Mouse (Mus musculus) lung, adult 2 months (tissue): ENCODE measurements at regions not wholly inside any gene's neighbourhood (a gene's known extent, or its start where the extent isn't known, plus 50 kb on each side); places are given as distances from the start of the nearest gene placed in this dataset.

ENCODE experiments used
- DNase-seq: peaks from one replicate; pipeline ENCODE4 v3.0.0; 2022
- H3K4me1 ChIP-seq: fragments of 200-500 bp; 2 replicates; pipeline ENCODE4 v1.6.1; 2011; ENCODE audit warnings: low read length; ENCODE audit not compliant: control insufficient read depth, insufficient read depth
- H3K4me3 ChIP-seq: fragments of 200-500 bp; replicated peaks from 2 replicates; pipeline ENCODE3; 2011; ENCODE audit warnings: low read depth, mild to moderate bottlenecking, control low read depth, low read length; ENCODE audit errors: extremely low read depth
- CTCF ChIP-seq: fragments of 200-500 bp; IDR thresholded peaks from 2 replicates; pipeline ENCODE4 v1.5.1; 2011; ENCODE audit warnings: mild to moderate bottlenecking, low read length, control low read depth; ENCODE audit not compliant: insufficient read depth
- POLR2A ChIP-seq: fragments of 200-500 bp; IDR thresholded peaks from 2 replicates; pipeline ENCODE4 v1.6.1; 2011; ENCODE audit warnings: low read depth, mild to moderate bottlenecking, control low read depth, low read length, borderline replicate concordance; ENCODE audit errors: extremely low read depth
- WGBS: fragments of 180-500 bp; shearing (Covaris S2); methylation state at CpG from one replicate; pipeline ENCODE4 v1.1.7; 2018; 5-methylcytosine and 5-hydroxymethylcytosine counted together

DNA sequence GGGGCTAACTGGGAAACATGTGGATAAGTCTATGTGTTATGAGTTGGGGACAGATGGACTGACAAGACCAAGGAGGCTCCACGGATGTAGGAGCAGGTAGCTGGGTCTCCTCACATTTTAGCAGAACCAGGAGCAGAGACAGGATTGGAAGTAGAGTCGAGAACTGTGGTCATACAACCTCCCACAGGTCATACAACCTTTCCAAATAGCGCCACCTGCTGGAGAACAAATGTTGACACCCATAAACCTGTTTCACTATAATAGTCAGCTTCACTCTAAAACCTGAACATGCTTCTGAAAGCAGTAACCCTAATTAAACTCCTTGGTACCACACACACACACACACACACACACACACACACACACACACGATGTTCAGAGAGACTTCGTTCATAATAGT is 50.7 kb upstream of the Foxk1 start:
- Histone ChIP-seq H3K4me3 (no peak overlapping the region), H3K4me1 (no peaks in the 10 kb centered on the region)
- TF ChIP-seq CTCF: no peak
- no peak for TF ChIP-seq POLR2A
- no peak for DNase-seq
- 42% methylated on average over 5 of the region's 5 CpGs for WGBS
